Mouse (Mus musculus) Patski (cell line): ENCODE results near the gene Avil. TPM values are rescaled to one million over a fixed set of nuclear protein-coding genes. Genes with fewer than 3 reads are reported as not detected.

ENCODE experiments used
- ATAC-seq: fragments of 100-300 bp; one replicate; pipeline ENCODE4 v1.8.0; 2021
- CTCF ChIA-PET: fragments of 350-600 bp; sonication (Branson Sonifier 250); formaldehyde crosslinking; loops from one replicate; lab custom pipeline; 2022; ENCODE audit warnings: inconsistent platforms; lab: Charles Lee
- POLR2A ChIA-PET: fragments of 350-600 bp; sonication (Branson Sonifier 250); formaldehyde crosslinking; loops from one replicate; lab custom pipeline; 2022; ENCODE audit warnings: antibody characterized with exemption, inconsistent platforms; lab: Charles Lee
- DNase-seq: peaks from one replicate; pipeline ENCODE4 v3.0.0-alpha.2; 2011; ENCODE audit warnings: low read depth, low spot score
- H3K27me3 ChIP-seq: fragments of 371-371 bp; one replicate; pipeline ENCODE4 v1.5.1; 2021
- CTCF ChIP-seq: fragments of 100-300 bp; IDR thresholded peaks from one replicate; pipeline ENCODE4 v1.5.1; 2021
- in situ Hi-C: fragments of 300-500 bp; cut with MboI; formaldehyde crosslinking; loops from 3 replicates; pipeline ENCODE4 v1.11.1; 2018; ENCODE audit warnings: low pct_unique_long_range_greater_than_20kb, mixed read lengths
- polyA plus RNA-seq: library from polyadenylated mRNA; unstranded; gene quantifications from one replicate; pipeline ENCODE4 v1.2.3, GENCODE M21; 2021

Gene Avil
- polyA plus RNA-seq, 1 experiment from 2014 or later = 0.09 TPM

- peak; percentile 63 for ATAC-seq
- DNase-seq = no peak
- no peak for TF ChIP-seq CTCF
- ChIA-PET POLR2A (interaction anchor here (0.9 to 2.8 kb wide), 6 partner anchors 11 to 121 kb away, joined by 3 to 19 read pairs (median 4); partner anchors contain the start of genes Tsfm and Tspan31), CTCF (interaction anchor here (1.5 to 2.6 kb wide), 3 partner anchors 10 to 123 kb away, joined by 3 to 13 read pairs (median 8); no protein-coding TSS in a partner anchor)
- H3K27me3 ChIP-seq = no peaks in the 10 kb centered on the region
- in situ Hi-C loops = no loop called here
Measured at GRCm38 (mm10) chr10:127041274-127041766, 40.8 kb downstream of the Avil start, which contains the start of the genes Mettl1 and Eef1akmt3. TSS of gene Mettl1 (plus strand) at chr10:127041414. TSS of gene Eef1akmt3 (minus strand) at chr10:127041513.

- DNase-seq (no peak), ATAC-seq (peak; percentile 66)
- in situ Hi-C loops = no loop called here
- POLR2A ChIA-PET = interaction anchor here (0.9 to 2.8 kb wide), 6 partner anchors 12 to 122 kb away, joined by 3 to 19 read pairs (median 4); partner anchors contain the start of genes Tsfm and Tspan31
- H3K27me3 ChIP-seq = no peaks in the 10 kb centered on the region
- TF ChIP-seq CTCF = no peak
- CTCF ChIA-PET = interaction anchor here (1.6 to 2.6 kb wide), 2 partner anchors 10 to 16 kb away, joined by 8 to 13 read pairs; no protein-coding TSS in a partner anchor
Measured at GRCm38 (mm10) chr10:127041774-127042338, 41.3 kb downstream of the Avil start.

- no peaks in the 10 kb centered on the region for H3K27me3 ChIP-seq
- in situ Hi-C loops = no loop called here
- no peak for DNase-seq
- ATAC-seq = peak; percentile 38
- TF ChIP-seq CTCF = no peak
- ChIA-PET POLR2A (interaction anchor here (0.6 to 2.8 kb wide), 3 partner anchors 12 to 327 kb away, joined by 4 to 19 read pairs (median 10); partner anchors contain the start of genes Inhbc and Tsfm), CTCF (interaction anchor here (1.2 to 2.7 kb wide), 3 partner anchors 10 to 15 kb away, joined by 4 to 13 read pairs (median 13); no protein-coding TSS in a partner anchor)
Measured at GRCm38 (mm10) chr10:127042468-127043115, 42.1 kb downstream of the Avil start.

- DNase-seq (no peak), ATAC-seq (no peak)
- ChIA-PET POLR2A (interaction anchor here (0.6 kb wide), 1 partner anchor 327 kb away, joined by 4 read pairs; the partner anchor contains the start of gene Inhbc), CTCF (interaction anchor here (1.2 to 2.7 kb wide), 2 partner anchors 10 to 15 kb away, joined by 4 to 13 read pairs; no protein-coding TSS in a partner anchor)
- H3K27me3 ChIP-seq = no peaks in the 10 kb centered on the region
- in situ Hi-C loops = no loop called here
- no peak for TF ChIP-seq CTCF
Measured at GRCm38 (mm10) chr10:127043187-127043586, 42.7 kb downstream of the Avil start.

- ATAC-seq (no peak), DNase-seq (no peak)
- ChIA-PET POLR2A (no interaction called here), CTCF (interaction anchor here (3.0 kb wide), 1 partner anchor 10 kb away, joined by 13 read pairs; no protein-coding TSS in a partner anchor)
- TF ChIP-seq CTCF = no peak
- in situ Hi-C loops = no loop called here
- H3K27me3 ChIP-seq = no peaks in the 10 kb centered on the region
Measured at GRCm38 (mm10) chr10:127047954-127048353, 47.4 kb downstream of the Avil start, which contains the start of gene Cyp27b1. TSS of gene Cyp27b1 (plus strand) at chr10:127048250.

- no peaks in the 10 kb centered on the region for H3K27me3 ChIP-seq
Measured at GRCm38 (mm10) chr10:127048608-127049394, 48.3 kb downstream of the Avil start.

GRCm38 (mm10) chr10:127049395-127050118 is 49.0 kb downstream of the Avil start:
- DNase-seq (no peak), ATAC-seq (no peak)
- POLR2A ChIA-PET = no interaction called here
- no peak for TF ChIP-seq CTCF
- CTCF ChIA-PET = interaction anchor here (1.0 to 3.0 kb wide), 2 partner anchors 9 to 131 kb away, joined by 3 to 13 read pairs; no protein-coding TSS in a partner anchor
- no peaks in the 10 kb centered on the region for H3K27me3 ChIP-seq
- in situ Hi-C loops = loop anchor here (25.0 kb wide), 1 partner anchor 613 kb away; the partner anchor contains the start of genes Nab2 and Nemp1

More at GRCm38 (mm10) chr10:127048608-127049394, 48.3 kb downstream of the Avil start:
- ATAC-seq = no peak
- TF ChIP-seq CTCF = no peak
- CTCF ChIA-PET = interaction anchor here (1.0 to 3.0 kb wide), 2 partner anchors 9 to 130 kb away, joined by 3 to 13 read pairs; no protein-coding TSS in a partner anchor
- POLR2A ChIA-PET = no interaction called here
- in situ Hi-C loops = no loop called here
- no peak for DNase-seq

GRCm38 (mm10) chr10:127050119-127050474 is 49.6 kb downstream of the Avil start:
- ATAC-seq = no peak
- H3K27me3 ChIP-seq = no peaks in the 10 kb centered on the region
- ChIA-PET POLR2A (no interaction called here), CTCF (interaction anchor here (3.0 kb wide), 1 partner anchor 8 kb away, joined by 13 read pairs; no protein-coding TSS in a partner anchor)
- DNase-seq = no peak
- in situ Hi-C loops = loop anchor here (25.0 kb wide), 1 partner anchor 612 kb away; the partner anchor contains the start of genes Nab2 and Nemp1
- TF ChIP-seq CTCF = no peak

- DNase-seq (no peak), ATAC-seq (no peak)
- H3K27me3 ChIP-seq = no peaks in the 10 kb centered on the region
- POLR2A ChIA-PET = no interaction called here
- in situ Hi-C loops = loop anchor here (25.0 kb wide), 1 partner anchor 608 kb away; the partner anchor contains the start of genes Nab2 and Nemp1
- CTCF ChIA-PET = no interaction called here
- TF ChIP-seq CTCF = no peak
Measured at GRCm38 (mm10) chr10:127054646-127055045, 54.1 kb downstream of the Avil start.
